Mouse (Mus musculus) bone marrow, adult 2 months (tissue): ENCODE data around the gene Cutal.

Experiments used
- CTCF ChIP-seq: fragments of 200-500 bp; IDR thresholded peaks from 2 replicates; pipeline ENCODE4 v1.5.1; 2011; ENCODE audit warnings: low read length, control low read depth; ENCODE audit not compliant: control insufficient read depth, insufficient read depth
- POLR2A ChIP-seq: fragments of 200-500 bp; IDR thresholded peaks from 2 replicates; pipeline ENCODE4 v1.6.1; 2011; ENCODE audit warnings: low read depth, mild to moderate bottlenecking, control low read depth, low read length, borderline replicate concordance; ENCODE audit not compliant: control insufficient read depth

DNA sequence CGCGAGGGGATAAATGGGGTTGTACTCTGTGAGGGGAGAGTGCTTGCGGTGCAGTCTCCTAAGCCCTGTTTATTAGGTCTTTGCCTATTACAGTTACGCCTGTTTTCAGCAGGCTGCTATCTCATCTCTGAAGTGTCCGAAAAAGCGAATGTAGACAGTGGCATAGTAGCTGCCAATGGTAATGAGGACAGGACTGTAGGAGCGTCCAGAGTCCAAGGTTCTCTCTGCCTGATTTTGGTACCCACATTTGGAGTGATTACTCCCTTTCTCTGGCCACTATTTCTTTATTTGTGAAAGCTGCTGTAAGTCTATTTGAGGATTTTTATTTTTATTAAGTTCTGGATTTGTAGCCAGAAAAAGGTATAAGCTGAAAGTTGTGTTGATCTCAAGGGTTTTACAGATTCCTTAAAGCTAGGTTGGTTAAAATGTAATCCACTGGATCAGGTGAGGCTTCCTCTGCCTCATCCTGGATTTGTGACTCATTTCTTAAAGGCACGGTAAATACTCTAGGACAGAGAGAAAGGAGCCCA lies 685 bp downstream of the Cutal start, which contains the start of gene Psmd5:
- TF ChIP-seq CTCF, result no peak
- no peak for TF ChIP-seq POLR2A
